Mouse (Mus musculus) lung, postnatal 0 days (tissue): Measurements from ENCODE around the gene Zfp961. TPM values are rescaled to one million over a fixed set of nuclear protein-coding genes. Genes with fewer than 3 reads are reported as not detected.
"Not testable (repeated sequence)": the region's sequence is repeated elsewhere in the genome, so short reads cannot be mapped to it uniquely, and the experiment has no call there.

Experiments used
- ATAC-seq: fragments of 200-750 bp; cut with Nextera tagmentation; 2 replicates; pipeline ENCODE4 v1.8.0; 2017; ENCODE audit warnings: moderate library complexity
- DNase-seq: peaks from one replicate; pipeline ENCODE4 v3.0.0-alpha.2; 2016; ENCODE audit warnings: low spot score
- H3K27ac ChIP-seq: fragments of 300-500 bp; sonication (generic); 2 replicates; pipeline ENCODE4 v1.5.1; 2014; ENCODE audit warnings: antibody characterized with exemption, mild to moderate bottlenecking, low read length, mixed read lengths
- H3K27me3 ChIP-seq: fragments of 300-500 bp; sonication (generic); replicated peaks from 2 replicates; pipeline ENCODE4 v1.6.1; 2014; ENCODE audit warnings: low read length, mixed read lengths; ENCODE audit not compliant: insufficient read depth
- H3K36me3 ChIP-seq: fragments of 300-500 bp; sonication (generic); 2 replicates; pipeline ENCODE4 v1.6.1; 2014; ENCODE audit warnings: low read length, mixed read lengths; ENCODE audit not compliant: insufficient read depth
- H3K4me1 ChIP-seq: fragments of 300-500 bp; sonication (generic); 2 replicates; pipeline ENCODE4 v1.6.1; 2014; ENCODE audit warnings: antibody characterized with exemption, low read depth, low read length, mixed read lengths; ENCODE audit not compliant: insufficient read depth
- H3K4me2 ChIP-seq: fragments of 300-500 bp; sonication (generic); replicated peaks from 2 replicates; pipeline ENCODE4 v1.6.1; 2014; ENCODE audit warnings: low read depth, mild to moderate bottlenecking, low read length, moderate library complexity, mixed read lengths
- H3K4me3 ChIP-seq: fragments of 300-500 bp; sonication (generic); 2 replicates; pipeline ENCODE4 v1.5.1; 2014; ENCODE audit warnings: low read depth, low read length
- H3K9ac ChIP-seq: fragments of 300-500 bp; sonication (generic); replicated peaks from 2 replicates; pipeline ENCODE4 v1.6.1; 2014; ENCODE audit warnings: low read depth, mild to moderate bottlenecking
- H3K9me3 ChIP-seq: fragments of 300-500 bp; sonication (generic); 2 replicates; pipeline ENCODE4 v1.6.1; 2016; ENCODE audit warnings: low read length, mixed read lengths
- CTCF ChIP-seq: IDR thresholded peaks from 2 replicates; pipeline ENCODE4 v1.5.1; 2016; ENCODE audit warnings: antibody characterized with exemption, mild to moderate bottlenecking
- EP300 ChIP-seq: IDR thresholded peaks from 2 replicates; pipeline ENCODE4 v1.6.1; 2016; ENCODE audit warnings: antibody characterized with exemption, mild to moderate bottlenecking, control low read depth
- WGBS: fragments of 180-500 bp; shearing (Covaris S2); extraction: QIAGEN DNeasy Blood & Tissue Kit; methylation state at CpG from one replicate; pipeline ENCODE4 v1.1.7; 2014; 5-methylcytosine and 5-hydroxymethylcytosine counted together
- polyA plus RNA-seq: library from polyadenylated mRNA; unstranded; fragments of >200 nt; fragmentation: Nextera tagmentation; extraction: Ambion mirVana; gene quantifications from 2 replicates; pipeline ENCODE4 v1.2.1, GENCODE M21; 2015

The Zfp961 gene
- polyA plus RNA-seq, 1 experiment from 2014 or later: 12.8 TPM

DNA sequence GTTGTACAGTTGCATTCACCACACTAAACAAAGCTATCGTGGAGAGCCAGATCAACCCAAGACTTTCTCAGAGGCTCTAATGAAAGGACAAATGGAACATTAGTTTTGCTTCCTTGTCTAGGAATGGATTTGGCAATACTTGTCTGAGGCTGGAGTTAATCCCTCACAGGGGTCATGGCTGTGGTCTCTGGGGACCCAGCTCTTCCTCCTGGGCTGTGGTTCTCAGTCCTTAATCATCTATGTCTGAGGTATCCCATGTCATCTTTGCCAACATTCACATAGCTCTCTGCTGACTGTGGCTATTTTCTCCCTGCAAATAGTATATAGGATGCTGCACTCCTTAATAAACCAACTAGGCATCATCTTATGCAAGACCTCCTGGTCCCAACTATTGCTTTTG, 9.1 kb upstream of the Zfp961 start:
- WGBS: 78% methylated on average over 1 of the region's 1 CpGs
- no peak for DNase-seq
- no peak for TF ChIP-seq CTCF
- TF ChIP-seq EP300: no peak
- no peak overlapping the region for H3K9ac ChIP-seq
- H3K4me2 ChIP-seq: no peak overlapping the region
- H3K9me3 ChIP-seq: no peaks in the 10 kb centered on the region
- H3K27me3 ChIP-seq: no peaks in the 10 kb centered on the region
- H3K4me1 ChIP-seq: no peaks in the 10 kb centered on the region
- no peaks in the 10 kb centered on the region for H3K36me3 ChIP-seq
- ATAC-seq: no peak
- H3K4me3 ChIP-seq: no peak overlapping the region
- no peak overlapping the region for H3K27ac ChIP-seq

DNA sequence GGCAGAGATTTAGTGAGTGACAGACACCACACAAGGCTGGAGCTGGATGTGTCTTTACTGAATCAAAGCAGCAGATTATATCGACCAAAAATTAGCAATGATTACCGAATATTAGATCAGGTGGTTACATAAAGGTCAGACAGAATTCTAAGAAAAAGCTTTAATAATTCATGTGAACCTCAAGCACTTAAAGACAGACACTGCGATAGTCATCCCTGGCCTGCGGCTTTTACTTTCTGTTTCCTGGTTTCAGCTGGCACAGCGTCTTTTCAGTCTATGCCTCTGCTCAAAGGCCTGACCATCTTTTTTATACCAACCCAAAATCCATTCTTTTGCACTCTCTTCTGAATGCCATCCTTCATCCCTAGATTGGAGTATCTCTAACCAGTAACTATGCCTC, 2.2 kb upstream of the Zfp961 start:
- Histone ChIP-seq H3K27me3 (no peaks in the 10 kb centered on the region), H3K27ac (no peak overlapping the region), H3K9ac (no peak overlapping the region), H3K9me3 (no peaks in the 10 kb centered on the region), H3K4me3 (no peak overlapping the region), H3K4me2 (no peak overlapping the region), H3K36me3 (no peaks in the 10 kb centered on the region), H3K4me1 (peaks cover 11% of the 10 kb centered on the region)
- DNase-seq: no peak
- TF ChIP-seq EP300: no peak
- ATAC-seq: no peak
- 84% methylated on average over 5 of the region's 5 CpGs for WGBS

DNA sequence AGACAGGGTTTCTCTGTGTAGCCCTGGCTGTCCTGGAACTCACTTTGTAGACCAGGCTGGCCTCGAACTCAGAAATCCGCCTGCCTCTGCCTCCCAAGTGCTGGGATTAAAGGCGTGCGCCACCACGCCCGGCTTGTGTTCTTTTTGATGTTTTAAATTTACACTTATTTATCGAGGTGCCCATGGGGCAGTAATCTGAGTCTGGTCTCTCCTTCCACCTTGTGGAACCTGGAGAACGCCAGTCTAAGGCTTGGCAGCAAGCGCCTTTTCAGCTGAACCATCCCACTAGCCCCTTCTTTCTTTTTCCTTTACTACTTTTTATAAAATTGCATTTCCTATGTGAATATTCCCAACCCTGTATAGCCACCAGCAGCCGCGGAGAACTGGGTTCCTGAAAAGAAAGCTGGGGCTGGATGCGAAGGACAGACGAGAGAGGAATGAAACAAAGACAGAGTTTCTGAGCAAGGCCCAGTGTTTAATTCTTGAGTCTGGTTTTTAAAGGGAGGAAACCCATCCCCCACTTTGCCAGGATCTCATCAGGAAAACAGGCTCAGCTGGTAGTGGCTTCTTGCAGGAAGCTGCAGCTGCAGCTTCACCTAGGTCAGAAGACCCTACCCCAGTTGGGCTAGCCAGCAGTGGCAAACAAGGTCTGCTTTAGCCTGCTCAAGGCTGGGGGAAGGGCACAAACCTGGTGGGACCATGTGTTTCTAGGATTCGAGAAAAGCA, 761 bp downstream of the Zfp961 start:
- H3K27ac ChIP-seq: no peak overlapping the region; the same call in 1 of the 2 replicates

DNA sequence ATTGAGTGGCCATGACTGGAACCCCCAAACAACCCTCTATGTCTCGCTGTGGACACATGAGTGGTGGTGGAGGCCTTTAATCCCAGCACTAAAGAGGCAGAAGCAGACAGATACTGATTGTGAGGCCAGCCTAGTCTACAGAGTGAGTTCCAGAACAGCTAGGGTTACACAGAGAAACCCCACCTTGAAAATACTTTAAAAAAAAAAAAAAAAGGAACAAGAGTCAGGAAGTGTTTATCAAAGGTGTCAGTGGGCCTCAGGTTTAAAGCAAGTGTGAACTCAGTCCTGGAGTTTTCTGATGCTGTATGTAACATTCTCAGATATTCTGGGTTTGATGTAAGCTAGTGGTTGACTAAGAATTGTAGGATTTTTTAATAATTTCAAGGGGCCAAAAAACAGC, 1.7 kb downstream of the Zfp961 start:
- Histone ChIP-seq H3K4me3 (no peak overlapping the region), H3K27me3 (no peaks in the 10 kb centered on the region), H3K9ac (no peak overlapping the region), H3K27ac (no peak overlapping the region; the same call in 1 of the 2 replicates), H3K4me1 (peaks cover 11% of the 10 kb centered on the region), H3K4me2 (no peak overlapping the region), H3K36me3 (no peaks in the 10 kb centered on the region), H3K9me3 (no peaks in the 10 kb centered on the region)
- TF ChIP-seq EP300: no peak
- no peak for TF ChIP-seq CTCF
- no peak for ATAC-seq
- no peak for DNase-seq
- 83% methylated on average over 1 of the region's 1 CpGs for WGBS

More for the DNA sequence above, 761 bp downstream of the Zfp961 start:
- 17% methylated on average over 14 of the region's 14 CpGs for WGBS
- H3K4me2 ChIP-seq: peak overlapping the region; percentile 53
- peak overlapping the region; percentile 64; the same call in 1 of the 2 replicates for H3K9ac ChIP-seq
- H3K27me3 ChIP-seq: no peaks in the 10 kb centered on the region
- DNase-seq (peak; percentile 13), ATAC-seq (no peak)
- TF ChIP-seq EP300 (no peak), CTCF (no peak)
- H3K36me3 ChIP-seq: no peaks in the 10 kb centered on the region
- H3K9me3 ChIP-seq: no peaks in the 10 kb centered on the region
- peaks cover 11% of the 10 kb centered on the region for H3K4me1 ChIP-seq
- peak overlapping the region; percentile 67 for H3K4me3 ChIP-seq

DNA sequence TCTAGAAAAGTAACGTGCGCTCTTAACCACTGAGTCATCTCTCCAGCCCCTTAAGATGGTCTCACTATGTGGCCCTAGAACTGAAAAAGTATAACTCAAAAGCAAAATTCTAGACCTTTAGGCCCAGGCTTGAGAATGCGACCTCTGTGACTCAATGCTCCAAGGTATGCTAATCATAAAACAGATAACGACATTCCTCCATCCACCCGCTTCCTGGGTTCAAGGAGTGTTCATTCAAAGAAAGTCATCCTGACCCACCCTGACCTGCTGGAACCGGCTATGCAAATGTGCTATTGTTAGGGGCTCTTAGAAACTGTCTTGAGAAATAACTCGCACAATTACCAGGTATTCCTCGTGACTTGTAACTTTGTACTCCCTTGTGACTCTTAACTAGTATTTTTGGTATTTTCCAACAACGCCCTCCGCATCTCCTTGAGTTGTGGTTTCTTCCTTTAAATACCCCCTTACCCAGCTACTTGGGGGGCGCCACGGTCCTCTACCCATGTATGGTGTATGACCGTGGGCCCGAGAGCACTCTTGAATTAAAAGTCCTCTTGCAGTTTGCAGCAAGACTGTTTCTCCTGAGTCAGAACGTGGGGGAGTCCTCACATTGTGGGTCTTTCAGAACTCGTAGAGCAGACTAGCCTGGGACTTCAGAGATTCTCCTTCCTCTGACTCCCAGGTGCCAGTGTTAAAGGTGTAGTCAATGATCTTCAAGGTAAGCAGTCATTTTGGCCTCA, 2.3 kb downstream of the Zfp961 start:
- H3K4me1 ChIP-seq: peaks cover 11% of the 10 kb centered on the region
- not testable (repeated sequence) for H3K9me3 ChIP-seq, H3K36me3 ChIP-seq, ATAC-seq, H3K4me3 ChIP-seq, DNase-seq, H3K4me2 ChIP-seq, H3K27ac ChIP-seq, H3K27me3 ChIP-seq, H3K9ac ChIP-seq
- WGBS: 83% methylated on average over 16 of the region's 16 CpGs

DNA sequence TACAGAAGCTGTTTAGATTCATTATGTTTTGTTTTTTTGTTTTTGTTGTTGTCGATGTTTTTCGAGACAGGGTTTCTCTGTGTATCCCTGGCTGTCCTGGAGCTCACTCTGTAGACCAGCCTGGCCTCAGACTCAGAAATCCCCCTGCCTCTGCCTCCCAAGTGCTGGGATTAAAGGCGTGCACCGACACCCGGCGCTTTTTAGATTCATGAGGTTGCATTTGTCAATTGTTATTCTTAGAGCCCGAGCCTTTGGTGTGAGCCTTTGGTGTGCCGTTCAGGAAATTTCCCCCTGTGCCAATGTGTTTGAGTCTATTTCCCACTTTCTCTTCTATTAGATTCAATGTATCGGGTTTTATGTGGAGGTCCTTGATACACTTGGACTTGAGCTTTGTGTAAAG, 3.8 kb downstream of the Zfp961 start:
- ATAC-seq: no peak
- H3K4me3 ChIP-seq: no peak overlapping the region
- TF ChIP-seq EP300 (no peak), CTCF (no peak)
- no peak for DNase-seq
- WGBS: 97% methylated on average over 9 of the region's 9 CpGs
- H3K27me3 ChIP-seq: no peaks in the 10 kb centered on the region
- H3K9ac ChIP-seq: no peak overlapping the region
- H3K4me2 ChIP-seq: no peak overlapping the region
- peaks cover 11% of the 10 kb centered on the region for H3K4me1 ChIP-seq
- H3K36me3 ChIP-seq: no peaks in the 10 kb centered on the region
- no peak overlapping the region for H3K27ac ChIP-seq
- no peaks in the 10 kb centered on the region for H3K9me3 ChIP-seq
